Mouse (Mus musculus) heart, postnatal 0 days (tissue): ENCODE measurements around the gene Csrp3. TPM values are rescaled to one million over a fixed set of nuclear protein-coding genes. Genes with fewer than 3 reads are reported as not detected.

Experiments used
- ATAC-seq: fragments of 200-750 bp; cut with Nextera tagmentation; 2 replicates; pipeline ENCODE4 v1.8.0; 2017; ENCODE audit warnings: low read depth, moderate number of reproducible peaks, moderate library complexity; ENCODE audit not compliant: insufficient read depth
- DNase-seq: peaks from one replicate; pipeline ENCODE4 v3.0.0-alpha.2; 2016; ENCODE audit warnings: low spot score
- H3K27ac ChIP-seq: fragments of 300-500 bp; sonication (generic); 2 replicates; pipeline ENCODE4 v1.5.1; 2014; ENCODE audit warnings: low read depth, mild to moderate bottlenecking
- H3K27me3 ChIP-seq: fragments of 300-500 bp; sonication (generic); 2 replicates; pipeline ENCODE4 v1.6.1; 2014; ENCODE audit warnings: low read length, mixed read lengths; ENCODE audit not compliant: control insufficient read depth, insufficient read depth
- H3K36me3 ChIP-seq: fragments of 300-500 bp; sonication (generic); replicated peaks from 2 replicates; pipeline ENCODE4 v1.6.1; 2014; ENCODE audit warnings: low read length, mixed read lengths; ENCODE audit not compliant: control insufficient read depth, insufficient read depth
- H3K4me1 ChIP-seq: fragments of 300-500 bp; sonication (generic); 2 replicates; pipeline ENCODE4 v1.6.1; 2014; ENCODE audit warnings: antibody characterized with exemption; ENCODE audit not compliant: control insufficient read depth, insufficient read depth
- H3K4me2 ChIP-seq: fragments of 300-500 bp; sonication (generic); 2 replicates; pipeline ENCODE4 v1.6.1; 2014; ENCODE audit warnings: low read depth, mild to moderate bottlenecking, low read length, moderate library complexity
- H3K4me3 ChIP-seq: fragments of 300-500 bp; sonication (generic); 2 replicates; pipeline ENCODE4 v1.5.1; 2014; ENCODE audit warnings: low read depth, low read length
- H3K9ac ChIP-seq: fragments of 300-500 bp; sonication (generic); replicated peaks from 2 replicates; pipeline ENCODE4 v1.6.1; 2014; ENCODE audit warnings: low read depth, low read length, mixed read lengths
- H3K9me3 ChIP-seq: fragments of 300-500 bp; sonication (generic); replicated peaks from 2 replicates; pipeline ENCODE4 v1.6.1; 2016; ENCODE audit warnings: low read length; ENCODE audit not compliant: control insufficient read depth
- CTCF ChIP-seq: IDR thresholded peaks from 2 replicates; pipeline ENCODE4 v1.5.1; 2016; ENCODE audit warnings: antibody characterized with exemption, control low read depth, low read depth
- EP300 ChIP-seq: IDR thresholded peaks from 2 replicates; pipeline ENCODE4 v1.6.1; 2016; ENCODE audit warnings: antibody characterized with exemption, low read depth
- WGBS: fragments of 180-500 bp; shearing (Covaris S2); extraction: QIAGEN DNeasy Blood & Tissue Kit; methylation state at CpG from one replicate; pipeline ENCODE4 v1.1.7; 2014; 5-methylcytosine and 5-hydroxymethylcytosine counted together
- polyA plus RNA-seq: library from polyadenylated mRNA; unstranded; fragments of >200 nt; fragmentation: Nextera tagmentation; extraction: Ambion mirVana; gene quantifications from 2 replicates; pipeline ENCODE4 v1.2.1, GENCODE M21; 2015
- total RNA-seq: library from RNA; depleted of rRNA; stranded (reverse); fragments of >200 nt; gene quantifications from 2 replicates; pipeline ENCODE4 v1.2.3, GENCODE M21; 2014; ENCODE audit warnings: low replicate concordance; rRNA removed

The Csrp3 gene
- total RNA-seq (1,353 and 1,464 TPM in 2 replicates), polyA plus RNA-seq (1,907 and 1,928 TPM in 2 replicates)

DNA sequence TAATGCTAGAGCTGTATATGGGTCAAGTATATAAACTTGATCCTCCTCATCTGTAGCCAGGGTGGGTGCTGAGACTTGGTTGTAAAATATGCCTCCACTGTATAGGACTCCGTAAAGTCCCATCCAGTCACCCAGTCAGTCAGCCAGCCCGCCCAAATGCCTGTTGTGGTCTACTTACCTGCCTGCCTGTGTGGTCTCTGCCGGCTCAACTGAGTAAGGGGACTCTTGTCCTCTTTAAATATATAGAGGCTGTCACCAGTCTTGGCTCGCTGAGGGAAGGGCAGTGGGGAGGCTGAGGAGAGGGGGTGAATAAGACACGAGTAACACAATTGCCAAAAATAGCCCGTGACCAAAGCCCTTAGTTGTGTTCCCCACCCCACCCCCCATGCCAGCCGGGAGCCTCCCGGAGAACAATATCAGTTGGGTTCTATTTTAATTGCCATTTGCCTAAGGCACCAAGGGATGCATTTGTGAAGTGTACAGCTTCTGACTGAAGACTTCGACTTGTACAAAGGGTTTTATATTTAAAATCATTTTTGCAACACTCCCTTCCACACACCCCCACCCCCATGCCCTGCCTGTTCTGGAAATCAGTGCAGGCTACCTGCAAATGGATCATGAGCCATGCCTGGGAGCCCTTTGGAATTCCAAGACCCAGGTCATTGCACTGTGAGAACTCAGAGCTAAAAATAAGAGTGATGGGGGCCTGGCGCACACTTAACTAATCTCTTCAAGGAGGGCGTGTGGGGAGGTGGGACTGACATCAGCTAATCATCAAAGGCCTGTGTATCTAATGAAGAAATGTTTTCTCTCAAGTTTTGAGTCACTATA is at the start of gene Csrp3:
Csrp3 (minus strand) TSS at position 214 of the 831 bp plus-strand sequence.
- Histone ChIP-seq H3K9me3 (no peaks in the 10 kb centered on the region), H3K9ac (peak within 1 kb of the TSS; percentile 68), H3K4me3 (peak within 1 kb of the TSS; percentile 51), H3K4me1 (peaks cover 6% of the 10 kb centered on the region; the same call in 1 of the 2 replicates), H3K4me2 (peak within 1 kb of the TSS; percentile 72), H3K36me3 (no peaks in the 10 kb centered on the region), H3K27me3 (no peaks in the 10 kb centered on the region), H3K27ac (peak within 1 kb of the TSS; percentile 94)
- ATAC-seq (peak; percentile 88), DNase-seq (peak; percentile 95)
- TF ChIP-seq EP300, result peak; percentile 91
- no peak for TF ChIP-seq CTCF
- 24% methylated on average over 11 of the region's 11 CpGs for WGBS

DNA sequence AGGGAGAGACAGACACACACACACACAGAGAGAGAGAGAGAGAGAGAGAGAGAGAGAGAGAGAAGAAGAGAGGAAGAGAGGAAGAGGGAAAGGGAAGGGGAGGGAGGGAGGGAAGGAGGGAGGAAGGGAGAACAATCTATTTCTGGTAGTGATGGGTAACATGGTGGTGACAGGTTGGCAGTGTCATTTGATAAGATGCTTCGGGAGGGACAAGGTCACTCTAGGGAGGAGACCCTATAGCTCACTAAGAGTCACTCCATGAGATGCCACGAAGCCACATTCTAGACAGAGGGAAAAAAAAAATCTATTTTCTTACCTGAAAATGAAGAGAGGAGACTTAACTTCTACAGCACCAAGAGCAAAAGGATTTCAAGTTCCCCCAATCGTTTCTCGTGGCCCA is 48.2 kb upstream of the Csrp3 start:
- peak overlapping the region; percentile 67 for H3K27ac ChIP-seq
- TF ChIP-seq EP300 (no peak), CTCF (no peak)
- DNase-seq (peak; percentile 58), ATAC-seq (peak; percentile 83)
- H3K36me3 ChIP-seq, result no peaks in the 10 kb centered on the region
- WGBS, result 32% methylated on average over 4 of the region's 4 CpGs
- peaks cover 41% of the 10 kb centered on the region for H3K4me1 ChIP-seq
- H3K9ac ChIP-seq, result no peak overlapping the region
- 0 out of 2 replicates have a peak overlapping the region, but pooled peaks have one; percentile 10 for H3K4me2 ChIP-seq
- no peaks in the 10 kb centered on the region for H3K27me3 ChIP-seq
- no peaks in the 10 kb centered on the region for H3K9me3 ChIP-seq
- no peak overlapping the region for H3K4me3 ChIP-seq

DNA sequence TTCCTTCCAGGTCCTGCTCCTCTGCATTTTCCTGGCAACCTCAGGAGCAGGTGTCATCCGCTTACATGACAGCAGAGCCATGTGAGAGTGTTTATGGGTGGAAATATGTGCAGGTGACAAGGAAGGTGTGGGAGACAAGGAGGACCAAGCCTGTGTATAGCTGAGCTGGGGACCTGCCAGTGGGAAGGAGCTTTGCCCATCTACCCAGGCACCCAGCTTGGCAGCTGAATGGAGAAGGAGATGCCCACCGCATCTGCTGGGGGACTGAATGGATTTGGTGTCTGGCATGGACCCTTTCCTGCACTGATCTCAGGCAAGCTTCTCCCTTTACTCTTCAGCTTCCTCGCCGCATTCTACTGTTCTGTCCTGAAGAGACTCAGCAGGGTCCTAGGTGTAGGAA is 47.6 kb upstream of the Csrp3 start:
- DNase-seq (no peak), ATAC-seq (no peak)
- Histone ChIP-seq H3K36me3 (no peaks in the 10 kb centered on the region), H3K9me3 (no peaks in the 10 kb centered on the region), H3K4me3 (no peak overlapping the region), H3K27me3 (no peaks in the 10 kb centered on the region), H3K4me2 (0 out of 2 replicates have a peak overlapping the region, but pooled peaks have one; percentile 10), H3K27ac (peak overlapping the region; percentile 67), H3K4me1 (peaks cover 41% of the 10 kb centered on the region), H3K9ac (no peak overlapping the region)
- TF ChIP-seq EP300 (no peak), CTCF (no peak)
- 65% methylated on average over 4 of the region's 4 CpGs for WGBS

DNA sequence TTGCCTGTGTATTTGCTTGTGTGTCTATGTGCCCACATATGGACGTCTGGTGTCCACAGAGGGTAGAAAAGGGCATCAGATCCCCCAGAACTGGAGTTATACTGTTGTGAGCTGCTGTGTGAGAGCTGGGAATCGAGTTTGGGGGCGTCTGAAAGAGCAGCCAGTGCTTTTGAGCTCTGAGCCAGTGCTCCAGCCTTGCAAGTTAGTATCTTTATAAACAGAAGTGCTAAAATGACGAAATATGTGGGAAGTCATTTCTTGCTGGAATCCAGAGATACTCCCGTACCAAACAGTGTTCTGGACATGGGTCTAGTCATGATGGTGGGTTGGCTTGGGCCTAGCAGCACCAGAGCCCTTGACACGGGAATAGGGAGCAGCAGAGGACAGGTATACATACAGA is 46.9 kb upstream of the Csrp3 start:
- TF ChIP-seq CTCF (no peak), EP300 (no peak)
- Histone ChIP-seq H3K4me1 (peaks cover 39% of the 10 kb centered on the region), H3K36me3 (no peaks in the 10 kb centered on the region), H3K4me2 (no peak overlapping the region), H3K9me3 (no peaks in the 10 kb centered on the region), H3K27me3 (no peaks in the 10 kb centered on the region), H3K9ac (no peak overlapping the region; the same call in 1 of the 2 replicates), H3K4me3 (no peak overlapping the region), H3K27ac (peak overlapping the region; percentile 67)
- 72% methylated on average over 6 of the region's 6 CpGs for WGBS
- no peak for ATAC-seq
- no peak for DNase-seq

DNA sequence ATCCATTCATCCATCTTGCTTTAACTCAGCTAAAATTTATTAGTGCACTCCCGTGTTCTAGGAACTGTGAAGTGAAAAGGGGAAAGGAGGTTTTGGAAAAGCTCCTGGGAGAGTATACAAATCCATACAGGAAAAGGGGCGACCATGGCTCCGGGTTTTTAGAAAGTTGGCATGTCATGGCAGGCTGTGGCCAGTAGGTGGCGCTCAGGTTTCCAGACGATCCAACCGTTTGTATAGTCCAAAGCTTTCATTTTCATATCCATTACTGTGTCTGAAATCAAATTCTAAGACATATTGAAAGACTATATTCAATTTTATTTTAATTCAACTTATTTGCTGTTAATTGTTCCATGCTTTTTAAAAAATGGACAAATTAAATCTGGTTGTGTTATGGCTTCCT is 46.3 kb upstream of the Csrp3 start:
- H3K9ac ChIP-seq, result no peak overlapping the region; the same call in 1 of the 2 replicates
- H3K27ac ChIP-seq, result no peak overlapping the region
- H3K36me3 ChIP-seq, result no peaks in the 10 kb centered on the region
- DNase-seq, result peak; percentile 69
- peaks cover 33% of the 10 kb centered on the region for H3K4me1 ChIP-seq
- H3K27me3 ChIP-seq, result no peaks in the 10 kb centered on the region
- TF ChIP-seq CTCF, result peak; percentile 84
- no peak for TF ChIP-seq EP300
- H3K4me3 ChIP-seq, result no peak overlapping the region
- H3K4me2 ChIP-seq, result no peak overlapping the region
- no peak for ATAC-seq
- H3K9me3 ChIP-seq, result no peaks in the 10 kb centered on the region
- WGBS, result 2% methylated on average over 6 of the region's 6 CpGs
